Mouse (Mus musculus): ENCODE results near the gene Dnaic1. TPM values are rescaled to one million over a fixed set of nuclear protein-coding genes. Genes with fewer than 3 reads are reported as not detected.

Dnaic1 gene
- polyA plus RNA-seq, 1 experiment, result 86.5 TPM

DNA sequence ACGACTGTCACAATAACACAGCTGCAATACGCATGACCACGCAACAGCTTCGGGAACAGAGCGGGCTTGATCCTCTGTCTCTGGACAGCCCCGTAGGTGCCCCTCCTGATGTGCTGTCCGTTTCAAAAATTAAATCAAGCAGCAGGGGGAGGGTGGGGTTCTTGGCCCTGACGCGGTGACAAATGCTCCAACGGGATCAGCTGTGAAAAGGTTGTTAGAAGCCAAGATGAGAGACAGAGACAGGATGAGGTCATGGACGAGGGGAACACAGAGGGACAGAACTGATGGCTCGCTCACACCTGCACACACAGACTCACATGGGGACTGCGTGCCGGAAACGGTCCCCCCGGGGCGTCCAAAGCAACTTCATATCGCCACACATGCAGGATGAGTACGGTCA, 103.6 kb downstream of the Dnaic1 start:
- Histone ChIP-seq H3K36me3 (ENCODE audit: control insufficient read depth, insufficient read depth, low read length) (no peaks in the 10 kb centered on the region), H3K4me3 (ENCODE audit: control insufficient read depth, low read depth, low read length) (no peak overlapping the region), H3K4me1 (ENCODE audit: control insufficient read depth, insufficient read depth, low read length) (no peaks in the 10 kb centered on the region), H3K27ac (ENCODE audit: control insufficient read depth, insufficient read depth, low read depth, low read length) (no peak overlapping the region), H3K27me3 (ENCODE audit: control insufficient read depth, insufficient read depth, low read length) (no peaks in the 10 kb centered on the region)
- TF ChIP-seq POLR2A (IDR thresholded peaks at IDR 0.05; ENCODE audit: control insufficient read depth, low read depth, low read length) (no peak), CTCF (IDR thresholded peaks at IDR 0.05; ENCODE audit: control insufficient read depth, insufficient read depth, insufficient replicate concordance, low read depth, low read length) (no peak)

DNA sequence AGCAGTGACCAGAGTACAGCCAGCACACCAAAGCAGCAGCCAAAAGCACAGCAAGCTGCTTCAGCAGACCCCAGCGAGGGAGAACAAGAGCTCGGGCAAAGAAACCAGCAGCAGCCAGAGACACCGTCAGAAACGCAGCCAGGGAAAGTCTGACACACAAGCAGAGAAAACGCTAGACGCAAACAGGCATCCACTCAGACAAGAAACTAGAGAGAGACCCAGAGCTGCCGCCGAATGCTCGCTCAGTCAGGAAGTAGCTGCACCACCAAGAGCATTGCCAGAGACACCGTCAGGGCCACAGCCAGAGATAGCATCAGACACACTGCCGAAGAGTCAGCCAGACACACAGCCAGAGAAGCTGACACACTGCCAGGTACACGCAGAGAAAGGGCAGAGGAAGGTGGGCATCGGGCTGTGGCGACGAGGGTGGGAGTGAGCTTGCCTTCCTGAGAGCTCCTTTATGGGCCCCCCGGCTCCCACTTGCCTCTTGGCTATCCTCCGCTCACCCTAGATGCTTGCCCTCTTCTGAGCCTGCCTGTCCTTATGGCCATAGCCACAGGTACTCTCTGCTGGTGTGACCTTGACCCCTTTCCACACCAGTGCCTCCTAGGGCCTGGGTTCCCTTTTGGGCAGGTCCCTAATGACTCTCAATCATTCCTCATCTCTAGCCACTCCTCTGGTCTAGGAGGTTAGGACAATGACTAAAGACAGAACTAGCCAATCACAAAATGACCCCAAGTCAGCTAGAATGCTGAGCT, 106.9 kb downstream of the Dnaic1 start:
- no peak overlapping the region for H3K27ac ChIP-seq (ENCODE audit: control insufficient read depth, insufficient read depth, low read depth, low read length)
- H3K4me1 ChIP-seq (ENCODE audit: control insufficient read depth, insufficient read depth, low read length), result no peaks in the 10 kb centered on the region
- no peaks in the 10 kb centered on the region for H3K27me3 ChIP-seq (ENCODE audit: control insufficient read depth, insufficient read depth, low read length)

DNA sequence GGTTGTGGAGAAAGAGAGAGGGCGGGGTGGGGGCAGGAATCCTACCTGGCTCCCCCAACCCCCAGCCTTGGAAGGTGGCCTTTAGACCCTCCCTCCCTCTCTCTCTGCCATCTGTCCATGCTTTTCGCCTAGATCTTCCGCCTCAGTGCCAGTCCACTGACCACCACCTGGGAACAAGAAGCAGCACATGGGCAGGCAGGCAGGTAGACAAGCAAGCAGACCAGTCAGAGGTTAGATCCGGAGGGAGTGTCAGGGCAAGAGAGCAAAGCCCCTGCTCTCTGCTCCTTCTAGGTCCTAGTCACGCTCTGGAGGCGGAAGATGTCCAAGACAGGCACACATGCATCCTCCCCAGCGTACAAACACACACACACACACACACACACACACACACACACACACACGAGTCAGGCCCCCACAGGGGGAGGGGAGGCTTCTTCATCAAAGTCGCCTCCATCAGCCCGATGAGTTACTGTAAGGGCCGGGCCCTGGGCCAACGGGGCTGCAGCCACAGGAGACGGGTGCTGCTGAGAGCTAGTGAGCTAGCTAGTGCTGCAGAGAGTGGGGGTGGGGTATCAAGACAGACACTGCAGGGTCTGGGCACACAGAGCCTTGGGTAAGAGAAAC, 107.5 kb downstream of the Dnaic1 start:
- TF ChIP-seq POLR2A (IDR thresholded peaks at IDR 0.05; ENCODE audit: control insufficient read depth, low read depth, low read length) (no peak), CTCF (IDR thresholded peaks at IDR 0.05; ENCODE audit: control insufficient read depth, insufficient read depth, insufficient replicate concordance, low read depth, low read length) (no peak)
- Histone ChIP-seq H3K36me3 (ENCODE audit: control insufficient read depth, insufficient read depth, low read length) (no peaks in the 10 kb centered on the region), H3K27me3 (ENCODE audit: control insufficient read depth, insufficient read depth, low read length) (no peaks in the 10 kb centered on the region), H3K4me3 (ENCODE audit: control insufficient read depth, low read depth, low read length) (no peak overlapping the region), H3K27ac (ENCODE audit: control insufficient read depth, insufficient read depth, low read depth, low read length) (no peak overlapping the region), H3K4me1 (ENCODE audit: control insufficient read depth, insufficient read depth, low read length) (no peaks in the 10 kb centered on the region)

More for the DNA sequence above, 106.9 kb downstream of the Dnaic1 start:
- TF ChIP-seq CTCF (IDR thresholded peaks at IDR 0.05; ENCODE audit: control insufficient read depth, insufficient read depth, insufficient replicate concordance, low read depth, low read length), result no peak
- TF ChIP-seq POLR2A (IDR thresholded peaks at IDR 0.05; ENCODE audit: control insufficient read depth, low read depth, low read length), result no peak
- no peak overlapping the region for H3K4me3 ChIP-seq (ENCODE audit: control insufficient read depth, low read depth, low read length)
- H3K36me3 ChIP-seq (ENCODE audit: control insufficient read depth, insufficient read depth, low read length), result no peaks in the 10 kb centered on the region

DNA sequence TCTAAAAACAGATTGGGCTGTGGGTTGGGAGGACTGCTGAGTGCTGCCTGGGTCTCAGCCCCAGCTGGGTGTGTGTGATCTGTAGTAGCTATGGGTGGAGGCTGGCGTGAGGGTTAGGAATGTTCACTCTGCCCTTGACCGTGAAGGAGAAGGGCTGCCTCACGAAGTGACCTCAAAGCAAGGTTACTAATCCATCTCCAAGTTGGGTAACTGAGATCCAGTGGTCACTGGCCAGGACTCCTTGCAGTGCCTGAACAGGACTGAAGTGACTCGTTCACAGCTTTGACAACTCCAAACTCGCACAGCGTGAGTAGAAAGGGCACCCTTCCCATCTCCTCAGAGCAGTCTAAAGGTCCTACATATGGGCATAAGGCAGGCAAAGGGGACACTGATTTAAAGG, 109.3 kb downstream of the Dnaic1 start:
- no peak overlapping the region for H3K27ac ChIP-seq (ENCODE audit: control insufficient read depth, insufficient read depth, low read depth, low read length)
- H3K27me3 ChIP-seq (ENCODE audit: control insufficient read depth, insufficient read depth, low read length), result no peaks in the 10 kb centered on the region
- H3K4me1 ChIP-seq (ENCODE audit: control insufficient read depth, insufficient read depth, low read length), result no peaks in the 10 kb centered on the region; the same call in 1 of the 2 replicates
- no peaks in the 10 kb centered on the region for H3K36me3 ChIP-seq (ENCODE audit: control insufficient read depth, insufficient read depth, low read length)
- TF ChIP-seq CTCF (IDR thresholded peaks at IDR 0.05; ENCODE audit: control insufficient read depth, insufficient read depth, insufficient replicate concordance, low read depth, low read length) (no peak), POLR2A (IDR thresholded peaks at IDR 0.05; ENCODE audit: control insufficient read depth, low read depth, low read length) (no peak)
- H3K4me3 ChIP-seq (ENCODE audit: control insufficient read depth, low read depth, low read length), result no peak overlapping the region

DNA sequence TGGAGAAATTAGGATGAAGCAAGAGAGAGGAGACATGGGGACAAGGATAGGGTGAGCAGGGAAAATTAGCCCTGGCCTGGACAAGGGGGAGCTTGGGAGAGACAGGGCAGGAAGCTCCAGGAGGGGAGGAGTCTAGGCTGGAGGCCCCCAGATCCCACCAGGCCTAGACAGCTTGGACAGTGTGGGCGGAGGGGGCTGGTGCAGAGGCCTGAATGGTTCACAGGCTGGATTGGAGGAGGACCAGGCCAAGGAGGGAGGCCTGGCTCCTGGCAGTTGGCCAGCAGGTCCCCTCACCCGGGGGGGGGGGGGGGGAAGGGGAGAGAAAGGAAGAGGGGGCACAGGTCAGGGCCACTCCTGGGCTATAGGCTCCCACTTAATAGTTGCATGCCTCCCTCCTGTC, 109.7 kb downstream of the Dnaic1 start:
- no peaks in the 10 kb centered on the region; the same call in 1 of the 2 replicates for H3K4me1 ChIP-seq (ENCODE audit: control insufficient read depth, insufficient read depth, low read length)
- TF ChIP-seq CTCF (IDR thresholded peaks at IDR 0.05; ENCODE audit: control insufficient read depth, insufficient read depth, insufficient replicate concordance, low read depth, low read length), result no peak
- TF ChIP-seq POLR2A (IDR thresholded peaks at IDR 0.05; ENCODE audit: control insufficient read depth, low read depth, low read length), result no peak
- H3K27me3 ChIP-seq (ENCODE audit: control insufficient read depth, insufficient read depth, low read length), result no peaks in the 10 kb centered on the region
- no peak overlapping the region for H3K4me3 ChIP-seq (ENCODE audit: control insufficient read depth, low read depth, low read length)
- no peak overlapping the region for H3K27ac ChIP-seq (ENCODE audit: control insufficient read depth, insufficient read depth, low read depth, low read length)
- H3K36me3 ChIP-seq (ENCODE audit: control insufficient read depth, insufficient read depth, low read length), result no peaks in the 10 kb centered on the region

DNA sequence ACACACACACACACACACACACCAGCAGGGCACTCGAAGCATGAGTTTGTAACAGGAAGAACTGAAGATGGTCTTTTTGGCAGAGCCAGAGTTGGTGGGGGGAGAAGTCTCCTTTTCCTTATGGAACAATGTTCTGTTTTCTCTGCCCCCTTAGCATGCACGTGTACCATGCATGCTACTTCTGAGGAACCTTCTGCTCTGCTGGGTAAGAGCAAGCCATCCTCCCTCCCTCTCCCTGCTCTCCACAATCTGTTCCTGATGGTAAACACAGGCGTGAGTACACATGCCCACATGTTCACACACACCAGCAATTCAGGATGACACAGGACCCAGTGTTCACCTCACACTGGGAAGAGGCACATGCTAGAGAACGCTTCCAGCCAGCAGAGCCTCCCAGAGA, 111.6 kb downstream of the Dnaic1 start:
- no peak for TF ChIP-seq CTCF (IDR thresholded peaks at IDR 0.05; ENCODE audit: control insufficient read depth, insufficient read depth, insufficient replicate concordance, low read depth, low read length)
- TF ChIP-seq POLR2A (IDR thresholded peaks at IDR 0.05; ENCODE audit: control insufficient read depth, low read depth, low read length), result no peak
- Histone ChIP-seq H3K27ac (ENCODE audit: control insufficient read depth, insufficient read depth, low read depth, low read length) (no peak overlapping the region), H3K4me1 (ENCODE audit: control insufficient read depth, insufficient read depth, low read length) (no peaks in the 10 kb centered on the region; the same call in 1 of the 2 replicates), H3K27me3 (ENCODE audit: control insufficient read depth, insufficient read depth, low read length) (no peaks in the 10 kb centered on the region), H3K4me3 (ENCODE audit: control insufficient read depth, low read depth, low read length) (no peak overlapping the region), H3K36me3 (ENCODE audit: control insufficient read depth, insufficient read depth, low read length) (no peaks in the 10 kb centered on the region)

DNA sequence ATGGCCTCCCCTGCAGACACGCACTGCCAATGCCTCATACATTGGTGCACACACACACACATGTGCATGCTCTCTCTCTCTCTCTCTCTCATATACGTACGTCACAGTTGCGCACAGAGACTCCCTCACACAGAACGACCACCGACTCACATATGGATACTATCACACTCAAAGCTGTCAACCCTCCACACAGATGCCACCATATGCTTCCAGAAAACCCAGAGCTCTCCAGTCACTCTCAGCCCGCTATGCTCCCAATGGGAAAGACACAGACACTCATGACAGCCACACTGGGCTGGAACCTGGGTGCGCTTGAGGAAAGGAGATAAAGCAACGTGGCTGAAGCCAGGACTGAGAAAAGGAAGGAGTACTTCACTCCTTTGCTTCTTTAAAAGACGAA, 112.4 kb downstream of the Dnaic1 start:
- H3K4me1 ChIP-seq (ENCODE audit: control insufficient read depth, insufficient read depth, low read length), result no peaks in the 10 kb centered on the region; the same call in 1 of the 2 replicates
- TF ChIP-seq POLR2A (IDR thresholded peaks at IDR 0.05; ENCODE audit: control insufficient read depth, low read depth, low read length) (no peak), CTCF (IDR thresholded peaks at IDR 0.05; ENCODE audit: control insufficient read depth, insufficient read depth, insufficient replicate concordance, low read depth, low read length) (no peak)
- no peak overlapping the region for H3K27ac ChIP-seq (ENCODE audit: control insufficient read depth, insufficient read depth, low read depth, low read length)
- no peak overlapping the region for H3K4me3 ChIP-seq (ENCODE audit: control insufficient read depth, low read depth, low read length)
- H3K36me3 ChIP-seq (ENCODE audit: control insufficient read depth, insufficient read depth, low read length), result no peaks in the 10 kb centered on the region
- no peaks in the 10 kb centered on the region for H3K27me3 ChIP-seq (ENCODE audit: control insufficient read depth, insufficient read depth, low read length)

Measured in testis, adult 2 months (tissue).